In genomic region chrX:163908003-163908336, GRCm38 (mm10) we compare ENCODE assay signal across 8 mouse cellular contexts. TPM values are rescaled to one million over a fixed set of nuclear protein-coding genes. Genes with fewer than 3 reads are reported as not detected.
DNase-seq lines count a peak whose midpoint lies in the region; ATAC-seq and TF ChIP-seq lines count a peak whose summit lies in the region.

No protein-coding gene starts in this region.

- H3K27ac ChIP-seq in heart, embryonic 15.5 days, result peak overlapping the region; percentile 89; the same call in 1 of the 2 replicates
- H3K27ac ChIP-seq in bone marrow, adult 2 months (ENCODE audit: control insufficient read depth, insufficient read depth, low read depth, low read length, poor library complexity), result peak overlapping the region; percentile 97; the same call in 1 of the 2 replicates
- H3K27ac ChIP-seq in hindbrain, embryonic 15.5 days (replicated peaks), result peak overlapping the region; percentile 92
- H3K27ac ChIP-seq in midbrain, embryonic 11.5 days (ENCODE audit: low read depth, low read length), result peak overlapping the region; percentile 71

- WGBS in heart, embryonic 15.5 days, result 17% methylated on average over 8 of the region's 8 CpGs
- 18% methylated on average over 8 of the region's 8 CpGs for WGBS in bone marrow, adult 2 months
- 33% methylated on average over 8 of the region's 8 CpGs for WGBS in hindbrain, embryonic 15.5 days
- 24% methylated on average over 8 of the region's 8 CpGs for WGBS in midbrain, embryonic 11.5 days

- 0 out of 2 replicates have a peak overlapping the region, but pooled peaks have one; percentile 65 for H3K9ac ChIP-seq in heart, embryonic 15.5 days
- peak overlapping the region; percentile 59 for H3K9ac ChIP-seq in hindbrain, embryonic 15.5 days
- H3K9ac ChIP-seq in midbrain, embryonic 11.5 days (ENCODE audit: low read length), result peak overlapping the region; percentile 62; the same call in 1 of the 2 replicates

- no peaks in the 10 kb centered on the region for H3K4me1 ChIP-seq in heart, embryonic 15.5 days (replicated peaks)
- no peaks in the 10 kb centered on the region for H3K4me1 ChIP-seq in bone marrow, adult 2 months (ENCODE audit: control insufficient read depth, insufficient read depth, low read length)
- no peaks in the 10 kb centered on the region for H3K4me1 ChIP-seq in hindbrain, embryonic 15.5 days (replicated peaks)
- no peaks in the 10 kb centered on the region for H3K4me1 ChIP-seq in midbrain, embryonic 11.5 days (ENCODE audit: control insufficient read depth, insufficient read depth, low read length)

- no peaks in the 10 kb centered on the region for H3K9me3 ChIP-seq in heart, embryonic 15.5 days (replicated peaks)
- no peaks in the 10 kb centered on the region for H3K9me3 ChIP-seq in hindbrain, embryonic 15.5 days
- H3K9me3 ChIP-seq in midbrain, embryonic 11.5 days (ENCODE audit: control insufficient read depth, low read length), result no peaks in the 10 kb centered on the region

- peak overlapping the region; percentile 75 for H3K4me3 ChIP-seq in heart, embryonic 15.5 days
- H3K4me3 ChIP-seq in bone marrow, adult 2 months (replicated peaks; ENCODE audit: control insufficient read depth, low read depth, low read length), result peak overlapping the region; percentile 98
- H3K4me3 ChIP-seq in hindbrain, embryonic 15.5 days, result peak overlapping the region; percentile 70
- H3K4me3 ChIP-seq in midbrain, embryonic 11.5 days (ENCODE audit: low read depth, low read length), result peak overlapping the region; percentile 60

- no peaks in the 10 kb centered on the region for H3K27me3 ChIP-seq in heart, embryonic 15.5 days
- H3K27me3 ChIP-seq in hindbrain, embryonic 15.5 days, result no peaks in the 10 kb centered on the region
- no peaks in the 10 kb centered on the region; the same call in 1 of the 2 replicates for H3K27me3 ChIP-seq in midbrain, embryonic 11.5 days (ENCODE audit: control insufficient read depth, insufficient read depth, low read length)

- no peak for TF ChIP-seq POLR2A in bone marrow, adult 2 months (IDR thresholded peaks at IDR 0.05; ENCODE audit: borderline replicate concordance, control insufficient read depth, low read depth, low read length)

- no peak for ATAC-seq in heart, embryonic 15.5 days (replicated peaks; ENCODE audit: insufficient number of reproducible peaks, insufficient read depth, low FRiP score, low read depth)
- no peak for ATAC-seq in hindbrain, embryonic 15.5 days (ENCODE audit: low FRiP score, low read depth)
- no peak for ATAC-seq in midbrain, embryonic 11.5 days (ENCODE audit: low FRiP score)

- intact Hi-C loops in gastrocnemius, postnatal 36 days (cut with DNase I), result loop anchor here (2.0 kb wide), 1 partner anchor 51 kb away; the partner anchor contains the start of gene Zrsr2

- H3K4me2 ChIP-seq in heart, embryonic 15.5 days, result peak overlapping the region; percentile 59
- H3K4me2 ChIP-seq in hindbrain, embryonic 15.5 days, result peak overlapping the region; percentile 54
- peak overlapping the region; percentile 32 for H3K4me2 ChIP-seq in midbrain, embryonic 11.5 days

- no peak for TF ChIP-seq CTCF in bone marrow, adult 2 months (IDR thresholded peaks at IDR 0.05; ENCODE audit: control insufficient read depth, insufficient read depth, low read length)

- H3K36me3 ChIP-seq in heart, embryonic 15.5 days, result no peaks in the 10 kb centered on the region
- H3K36me3 ChIP-seq in hindbrain, embryonic 15.5 days, result no peaks in the 10 kb centered on the region
- H3K36me3 ChIP-seq in midbrain, embryonic 11.5 days (ENCODE audit: control insufficient read depth, insufficient read depth, low read length), result no peaks in the 10 kb centered on the region

- DNase-seq in heart, postnatal 4 days, result no peak
- peak; percentile 88 for DNase-seq in midbrain, embryonic 11.5 days (ENCODE audit: low spot score, missing footprints)
- no peak for DNase-seq in gastrocnemius, postnatal 36 days
- no peak for DNase-seq in left cerebral cortex, adult 8-10 months (ENCODE audit: low spot score in 2 of 2)
- no peak for DNase-seq in gastrocnemius, adult 8-10 months (ENCODE audit: low spot score in 2 of 2)

RNA-seq across cellular contexts. Expression of gene Ap1s2, which starts 0.8 kb away (rescaled TPM):
- polyA plus RNA-seq in heart, embryonic 15.5 days (2015; fragmentation: Nextera tagmentation; extraction: Ambion mirVana), result 16.4 and 18.7 TPM in 2 replicates
- total RNA-seq in heart, postnatal 4 days (2021), result 10 to 100 TPM; 15.7 to 16.8 TPM
- polyA plus RNA-seq in bone marrow, adult 2 months (2011; ENCODE audit: insufficient read depth, insufficient read length, low replicate concordance, missing spikeins), result 6.6 and 24.8 TPM in 2 replicates
- 120 and 123 TPM in 2 replicates for polyA plus RNA-seq in hindbrain, embryonic 15.5 days (2015; fragmentation: Nextera tagmentation; extraction: Ambion mirVana)
- polyA plus RNA-seq in midbrain, embryonic 11.5 days (2014; fragmentation: Nextera tagmentation; extraction: Ambion mirVana), result 48.4 and 56.5 TPM in 2 replicates
- 10 to 100 TPM; 25.8 to 29.7 TPM for total RNA-seq in gastrocnemius, postnatal 36 days (2021)
- 10 to 100 TPM; 39.1 to 45.2 (median 42.7) TPM for total RNA-seq in left cerebral cortex, adult 8-10 months (2022)
- 10 to 100 TPM; 20.4 to 36.9 (median 26.4) TPM for total RNA-seq in gastrocnemius, adult 8-10 months (2022)

RNA-seq across cellular contexts. Expression of gene Zrsr2, which starts 50.5 kb away (rescaled TPM):
- 26.3 and 27.8 TPM in 2 replicates for polyA plus RNA-seq in heart, embryonic 15.5 days (2015; fragmentation: Nextera tagmentation; extraction: Ambion mirVana)
- 10 to 100 TPM; 13.7 to 24.4 TPM for total RNA-seq in heart, postnatal 4 days (2021)
- 52.8 and 63.6 TPM in 2 replicates for polyA plus RNA-seq in bone marrow, adult 2 months (2011; ENCODE audit: insufficient read depth, insufficient read length, low replicate concordance, missing spikeins)
- polyA plus RNA-seq in hindbrain, embryonic 15.5 days (2015; fragmentation: Nextera tagmentation; extraction: Ambion mirVana), result 54.6 and 56.5 TPM in 2 replicates
- polyA plus RNA-seq in midbrain, embryonic 11.5 days (2014; fragmentation: Nextera tagmentation; extraction: Ambion mirVana), result 51.1 and 54.7 TPM in 2 replicates
- total RNA-seq in gastrocnemius, postnatal 36 days (2021), result 10 to 100 TPM; 12.9 to 15.1 TPM
- total RNA-seq in left cerebral cortex, adult 8-10 months (2022), result 10 to 100 TPM; 30.5 to 54.2 (median 43.9) TPM
- 10 to 100 TPM; 12.6 to 21.5 (median 13.6) TPM for total RNA-seq in gastrocnemius, adult 8-10 months (2022)
